Mouse (Mus musculus) layer of hippocampus, adult 18-20 months (tissue): ENCODE measurements at regions not wholly inside any gene's neighbourhood (a gene's known extent, or its start where the extent isn't known, plus 50 kb on each side); places are given as distances from the start of the nearest gene placed in this dataset.

Experiments used
- DNase-seq, 2 experiments: peaks; one replicate each; pipeline ENCODE4 v3.0.0; 2022; ENCODE audit warnings: low spot score in 2 of 2

GRCm38 (mm10) chr4:68648311-68648710 lies 305.9 kb downstream of the Brinp1 start:
- DNase-seq = peak in 1 of 2 experiments; percentile 37

GRCm38 (mm10) chr4:68633299-68633698 lies 320.9 kb downstream of the Brinp1 start:
- DNase-seq = no peak

- DNase-seq = no peak
Observed at GRCm38 (mm10) chr4:68624025-68624342, 330.2 kb downstream of the Brinp1 start.

GRCm38 (mm10) chr4:68623125-68624024 lies 330.8 kb downstream of the Brinp1 start:
- DNase-seq = no peak

- DNase-seq = no peak
Observed at GRCm38 (mm10) chr4:68620585-68620984, 333.6 kb downstream of the Brinp1 start.

GRCm38 (mm10) chr4:68615706-68616397 lies 338.3 kb downstream of the Brinp1 start:
- no peak for DNase-seq

- no peak for DNase-seq
Observed at GRCm38 (mm10) chr4:68612263-68613012, 341.8 kb downstream of the Brinp1 start.

- DNase-seq = no peak
Observed at GRCm38 (mm10) chr4:68595256-68595655, 358.9 kb downstream of the Brinp1 start.

- peak in 1 of 2 experiments; percentile 11 for DNase-seq
Observed at GRCm38 (mm10) chr4:68575375-68575774, 378.8 kb downstream of the Brinp1 start.

GRCm38 (mm10) chr4:68574610-68575167 lies 379.5 kb downstream of the Brinp1 start:
- peak; percentile 75 to 83 for DNase-seq

GRCm38 (mm10) chr4:68573333-68573732 lies 380.9 kb downstream of the Brinp1 start:
- DNase-seq = no peak

- no peak for DNase-seq
Observed at GRCm38 (mm10) chr4:68572521-68572920, 381.7 kb downstream of the Brinp1 start.

- DNase-seq = no peak
Observed at GRCm38 (mm10) chr4:68536254-68536653, 417.9 kb downstream of the Brinp1 start.

GRCm38 (mm10) chr4:68535815-68536214 lies 418.4 kb downstream of the Brinp1 start:
- no peak for DNase-seq

- DNase-seq = no peak
Observed at GRCm38 (mm10) chr4:68532056-68532455, 422.1 kb downstream of the Brinp1 start.

GRCm38 (mm10) chr4:68487993-68488392 lies 466.2 kb downstream of the Brinp1 start:
- DNase-seq = no peak

- DNase-seq = no peak
Observed at GRCm38 (mm10) chr4:68486876-68487275, 467.3 kb downstream of the Brinp1 start.

GRCm38 (mm10) chr4:68461783-68462182 lies 492.4 kb downstream of the Brinp1 start:
- peak; percentile 50 to 83 for DNase-seq

- DNase-seq = no peak
Observed at GRCm38 (mm10) chr4:68416046-68416445, 538.2 kb downstream of the Brinp1 start.

GRCm38 (mm10) chr4:68410785-68411184 lies 543.4 kb downstream of the Brinp1 start:
- DNase-seq = no peak

GRCm38 (mm10) chr4:68404364-68404763 lies 549.8 kb downstream of the Brinp1 start:
- peak in 1 of 2 experiments; percentile 23 for DNase-seq
